Mouse (Mus musculus): Measurements from ENCODE around the gene Negr1. TPM values are rescaled to one million over a fixed set of nuclear protein-coding genes. Genes with fewer than 3 reads are reported as not detected.

Negr1 gene
- polyA plus RNA-seq, 1 experiment = not detected

GRCm38 (mm10) chr3:157115105-157115760 lies 553.6 kb downstream of the Negr1 start:
- no peak overlapping the region for H3K9ac ChIP-seq (ENCODE audit: low read depth, poor library complexity, severe bottlenecking)
- no peaks in the 10 kb centered on the region for H3K36me3 ChIP-seq (ENCODE audit: control insufficient read depth, insufficient read depth, low read length, poor library complexity, severe bottlenecking)
- H3K4me3 ChIP-seq (ENCODE audit: low read depth, low read length) = no peak overlapping the region
- no peak overlapping the region for H3K27ac ChIP-seq (ENCODE audit: insufficient read depth, low read length)
- TF ChIP-seq CTCF (IDR thresholded peaks at IDR 0.05; ENCODE audit: low read depth, low read length) (no peak), POLR2A (IDR thresholded peaks at IDR 0.05; ENCODE audit: insufficient read depth, low read length) (no peak), EP300 (IDR thresholded peaks at IDR 0.05; ENCODE audit: insufficient read depth, low read depth, low read length) (no peak)
- no peaks in the 10 kb centered on the region for H3K27me3 ChIP-seq (ENCODE audit: control insufficient read depth, insufficient read depth, low read length, poor library complexity, severe bottlenecking)
- no peaks in the 10 kb centered on the region for H3K4me1 ChIP-seq (ENCODE audit: control insufficient read depth, insufficient read depth, low read length)
- H3K9me3 ChIP-seq (replicated peaks; ENCODE audit: control insufficient read depth, insufficient read depth, low read length, poor library complexity, severe bottlenecking) = no peaks in the 10 kb centered on the region

- Histone ChIP-seq H3K9me3 (replicated peaks; ENCODE audit: control insufficient read depth, insufficient read depth, low read length, poor library complexity, severe bottlenecking) (no peaks in the 10 kb centered on the region), H3K27ac (ENCODE audit: insufficient read depth, low read length) (no peak overlapping the region), H3K9ac (ENCODE audit: low read depth, poor library complexity, severe bottlenecking) (no peak overlapping the region), H3K27me3 (ENCODE audit: control insufficient read depth, insufficient read depth, low read length, poor library complexity, severe bottlenecking) (no peaks in the 10 kb centered on the region), H3K4me1 (ENCODE audit: control insufficient read depth, insufficient read depth, low read length) (no peaks in the 10 kb centered on the region), H3K4me3 (ENCODE audit: low read depth, low read length) (no peak overlapping the region), H3K36me3 (ENCODE audit: control insufficient read depth, insufficient read depth, low read length, poor library complexity, severe bottlenecking) (no peaks in the 10 kb centered on the region)
- TF ChIP-seq CTCF (IDR thresholded peaks at IDR 0.05; ENCODE audit: low read depth, low read length) (no peak), EP300 (IDR thresholded peaks at IDR 0.05; ENCODE audit: insufficient read depth, low read depth, low read length) (no peak), POLR2A (IDR thresholded peaks at IDR 0.05; ENCODE audit: insufficient read depth, low read length) (no peak)
Measured at GRCm38 (mm10) chr3:157116024-157116423, 554.4 kb downstream of the Negr1 start.

GRCm38 (mm10) chr3:157119916-157120315 lies 558.3 kb downstream of the Negr1 start:
- no peaks in the 10 kb centered on the region for H3K4me1 ChIP-seq (ENCODE audit: control insufficient read depth, insufficient read depth, low read length)

GRCm38 (mm10) chr3:157146124-157146855 lies 584.7 kb downstream of the Negr1 start:
- H3K4me1 ChIP-seq (ENCODE audit: control insufficient read depth, insufficient read depth, low read length) = no peaks in the 10 kb centered on the region
- TF ChIP-seq EP300 (IDR thresholded peaks at IDR 0.05; ENCODE audit: insufficient read depth, low read depth, low read length) = no peak
- no peaks in the 10 kb centered on the region for H3K9me3 ChIP-seq (replicated peaks; ENCODE audit: control insufficient read depth, insufficient read depth, low read length, poor library complexity, severe bottlenecking)
- no peak overlapping the region for H3K27ac ChIP-seq (ENCODE audit: insufficient read depth, low read length)
- no peak overlapping the region for H3K4me3 ChIP-seq (ENCODE audit: low read depth, low read length)
- no peaks in the 10 kb centered on the region for H3K36me3 ChIP-seq (ENCODE audit: control insufficient read depth, insufficient read depth, low read length, poor library complexity, severe bottlenecking)
- no peaks in the 10 kb centered on the region; the same call in 1 of the 2 replicates for H3K27me3 ChIP-seq (ENCODE audit: control insufficient read depth, insufficient read depth, low read length, poor library complexity, severe bottlenecking)
- H3K9ac ChIP-seq (ENCODE audit: low read depth, poor library complexity, severe bottlenecking) = no peak overlapping the region

More at GRCm38 (mm10) chr3:157119916-157120315, 558.3 kb downstream of the Negr1 start:
- TF ChIP-seq POLR2A (IDR thresholded peaks at IDR 0.05; ENCODE audit: insufficient read depth, low read length) = no peak
- no peak for TF ChIP-seq EP300 (IDR thresholded peaks at IDR 0.05; ENCODE audit: insufficient read depth, low read depth, low read length)
- TF ChIP-seq CTCF (IDR thresholded peaks at IDR 0.05; ENCODE audit: low read depth, low read length) = no peak
- Histone ChIP-seq H3K36me3 (ENCODE audit: control insufficient read depth, insufficient read depth, low read length, poor library complexity, severe bottlenecking) (no peaks in the 10 kb centered on the region), H3K4me3 (ENCODE audit: low read depth, low read length) (no peak overlapping the region), H3K27ac (ENCODE audit: insufficient read depth, low read length) (no peak overlapping the region), H3K27me3 (ENCODE audit: control insufficient read depth, insufficient read depth, low read length, poor library complexity, severe bottlenecking) (no peaks in the 10 kb centered on the region), H3K9me3 (replicated peaks; ENCODE audit: control insufficient read depth, insufficient read depth, low read length, poor library complexity, severe bottlenecking) (no peaks in the 10 kb centered on the region), H3K9ac (ENCODE audit: low read depth, poor library complexity, severe bottlenecking) (no peak overlapping the region)

GRCm38 (mm10) chr3:157154902-157155301 lies 593.3 kb downstream of the Negr1 start:
- H3K27me3 ChIP-seq (ENCODE audit: control insufficient read depth, insufficient read depth, low read length, poor library complexity, severe bottlenecking) = no peaks in the 10 kb centered on the region
- no peak overlapping the region for H3K27ac ChIP-seq (ENCODE audit: insufficient read depth, low read length)
- no peak overlapping the region for H3K9ac ChIP-seq (ENCODE audit: low read depth, poor library complexity, severe bottlenecking)
- H3K36me3 ChIP-seq (ENCODE audit: control insufficient read depth, insufficient read depth, low read length, poor library complexity, severe bottlenecking) = no peaks in the 10 kb centered on the region
- no peaks in the 10 kb centered on the region for H3K9me3 ChIP-seq (replicated peaks; ENCODE audit: control insufficient read depth, insufficient read depth, low read length, poor library complexity, severe bottlenecking)
- no peak for TF ChIP-seq POLR2A (IDR thresholded peaks at IDR 0.05; ENCODE audit: insufficient read depth, low read length)
- no peak for TF ChIP-seq CTCF (IDR thresholded peaks at IDR 0.05; ENCODE audit: low read depth, low read length)
- TF ChIP-seq EP300 (IDR thresholded peaks at IDR 0.05; ENCODE audit: insufficient read depth, low read depth, low read length) = no peak
- H3K4me3 ChIP-seq (ENCODE audit: low read depth, low read length) = no peak overlapping the region
- H3K4me1 ChIP-seq (ENCODE audit: control insufficient read depth, insufficient read depth, low read length) = no peaks in the 10 kb centered on the region

GRCm38 (mm10) chr3:157155513-157155912 lies 593.9 kb downstream of the Negr1 start:
- TF ChIP-seq CTCF (IDR thresholded peaks at IDR 0.05; ENCODE audit: low read depth, low read length) (no peak), POLR2A (IDR thresholded peaks at IDR 0.05; ENCODE audit: insufficient read depth, low read length) (no peak), EP300 (IDR thresholded peaks at IDR 0.05; ENCODE audit: insufficient read depth, low read depth, low read length) (no peak)
- no peaks in the 10 kb centered on the region for H3K27me3 ChIP-seq (ENCODE audit: control insufficient read depth, insufficient read depth, low read length, poor library complexity, severe bottlenecking)
- no peaks in the 10 kb centered on the region for H3K36me3 ChIP-seq (ENCODE audit: control insufficient read depth, insufficient read depth, low read length, poor library complexity, severe bottlenecking)
- H3K9me3 ChIP-seq (replicated peaks; ENCODE audit: control insufficient read depth, insufficient read depth, low read length, poor library complexity, severe bottlenecking) = no peaks in the 10 kb centered on the region
- no peak overlapping the region for H3K27ac ChIP-seq (ENCODE audit: insufficient read depth, low read length)
- H3K4me1 ChIP-seq (ENCODE audit: control insufficient read depth, insufficient read depth, low read length) = no peaks in the 10 kb centered on the region
- no peak overlapping the region for H3K9ac ChIP-seq (ENCODE audit: low read depth, poor library complexity, severe bottlenecking)
- H3K4me3 ChIP-seq (ENCODE audit: low read depth, low read length) = no peak overlapping the region

All from ES-Bruce4 (cell line).